ENCODE assay signal across 26 mouse cellular contexts in the genomic region with DNA sequence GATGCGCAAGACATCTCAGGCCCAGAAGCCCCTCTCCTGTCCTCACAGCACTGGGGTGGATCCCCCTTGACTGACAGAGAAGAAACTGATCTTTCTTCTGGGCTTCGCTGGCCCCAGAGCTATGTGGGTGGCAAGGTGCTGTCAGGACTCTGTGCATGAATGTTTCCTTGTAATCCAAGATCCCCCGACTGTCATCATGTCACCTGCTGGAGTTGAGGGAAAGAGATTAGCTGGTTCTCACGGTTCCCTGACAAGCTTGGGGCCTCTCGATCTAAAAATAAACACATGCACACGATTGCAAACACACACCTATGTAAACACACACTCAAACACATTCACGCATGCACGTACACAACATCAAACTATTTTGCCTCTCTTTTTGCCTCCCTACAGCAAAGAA. TPM values are rescaled to one million over a fixed set of nuclear protein-coding genes. Genes with fewer than 3 reads are reported as not detected.
DNase-seq lines count a peak whose midpoint lies in the region; ATAC-seq lines count a peak whose summit lies in the region.
"Had no signal": no experiment of that assay in that cellular context is flagged by ENCODE, and none has a peak within 500 bp of the region (broad histone marks: within the 10 kb centered on the region; RNA-seq: fewer than 3 reads in every experiment).

No protein-coding gene starts in this region.

- no peak overlapping the region for H3K9ac ChIP-seq in forebrain, embryonic 15.5 days (replicated peaks)
- H3K9ac ChIP-seq in heart, embryonic 13.5 days, result peak overlapping the region; percentile 17; the same call in 1 of the 2 replicates
- peak overlapping the region; percentile 49 for H3K9ac ChIP-seq in liver, embryonic 15.5 days
- H3K9ac ChIP-seq: intestine, embryonic 15.5 days; limb, embryonic 12.5 days; midbrain, embryonic 12.5 days; neural tube, embryonic 15.5 days had no signal

- intact Hi-C loops in heart, postnatal 36 days (cut with DNase I), result loop anchor here (10.0 kb wide), 1 partner anchor 376 kb away; no protein-coding TSS in a partner anchor

- no peak for ATAC-seq in forebrain, embryonic 15.5 days (replicated peaks)
- ATAC-seq in heart, embryonic 13.5 days (ENCODE audit: extremely low read depth, insufficient number of reproducible peaks, low FRiP score, low TSS enrichment), result no peak
- ATAC-seq in liver, embryonic 15.5 days (ENCODE audit: insufficient read depth), result 0 out of 2 replicates have a peak, but pooled peaks have one; percentile 7
- ATAC-seq: CD4-positive, CD25-positive, alpha-beta regulatory T cell, adult 4 months; forebrain, embryonic 14.5 days; hindbrain, embryonic 16.5 days; intestine, embryonic 15.5 days; Patski had no signal

- H3K4me3 ChIP-seq in forebrain, embryonic 10.5 days, result no peak overlapping the region
- H3K4me3 ChIP-seq in forebrain, embryonic 15.5 days, result no peak overlapping the region
- H3K4me3 ChIP-seq in heart, embryonic 13.5 days, result no peak overlapping the region
- no peak overlapping the region for H3K4me3 ChIP-seq in liver, embryonic 15.5 days (replicated peaks)
- H3K4me3 ChIP-seq: intestine, embryonic 15.5 days; layer of hippocampus, adult 2 months; limb, embryonic 12.5 days; midbrain, embryonic 12.5 days; neural tube, embryonic 15.5 days had no signal

- WGBS in forebrain, embryonic 10.5 days, result 83% methylated on average over 8 of the region's 8 CpGs
- 72% methylated on average over 8 of the region's 8 CpGs for WGBS in forebrain, embryonic 15.5 days
- 26% methylated on average over 8 of the region's 8 CpGs for WGBS in heart, embryonic 13.5 days
- WGBS in liver, embryonic 15.5 days (ENCODE audit: insufficient replicate concordance), result 42% methylated on average over 8 of the region's 8 CpGs

- no peaks in the 10 kb centered on the region for H3K9me3 ChIP-seq in forebrain, embryonic 10.5 days
- H3K9me3 ChIP-seq in forebrain, embryonic 15.5 days, result no peaks in the 10 kb centered on the region
- no peaks in the 10 kb centered on the region for H3K9me3 ChIP-seq in heart, embryonic 13.5 days
- H3K9me3 ChIP-seq in liver, embryonic 15.5 days (replicated peaks), result no peaks in the 10 kb centered on the region
- H3K9me3 ChIP-seq: intestine, embryonic 15.5 days; limb, embryonic 12.5 days; midbrain, embryonic 12.5 days; neural tube, embryonic 15.5 days had no signal

- H3K4me2 ChIP-seq in forebrain, embryonic 15.5 days (replicated peaks), result no peak overlapping the region
- 0 out of 2 replicates have a peak overlapping the region, but pooled peaks have one; percentile 0 for H3K4me2 ChIP-seq in heart, embryonic 13.5 days
- peak overlapping the region; percentile 63 for H3K4me2 ChIP-seq in liver, embryonic 15.5 days
- H3K4me2 ChIP-seq: intestine, embryonic 15.5 days; limb, embryonic 12.5 days; midbrain, embryonic 12.5 days; neural tube, embryonic 15.5 days had no signal

- no peaks in the 10 kb centered on the region for H3K27me3 ChIP-seq in forebrain, embryonic 10.5 days (ENCODE audit: poor library complexity, severe bottlenecking)
- no peaks in the 10 kb centered on the region for H3K27me3 ChIP-seq in forebrain, embryonic 15.5 days
- no peaks in the 10 kb centered on the region for H3K27me3 ChIP-seq in heart, embryonic 13.5 days (replicated peaks)
- H3K27me3 ChIP-seq in liver, embryonic 15.5 days, result no peaks in the 10 kb centered on the region
- H3K27me3 ChIP-seq: intestine, embryonic 15.5 days; limb, embryonic 12.5 days; midbrain, embryonic 12.5 days; neural tube, embryonic 15.5 days; Patski had no signal

- peaks cover 10% of the 10 kb centered on the region for H3K4me1 ChIP-seq in forebrain, embryonic 10.5 days
- peaks cover 12% of the 10 kb centered on the region for H3K4me1 ChIP-seq in forebrain, embryonic 15.5 days
- H3K4me1 ChIP-seq in heart, embryonic 13.5 days, result peaks cover 53% of the 10 kb centered on the region
- peaks cover 61% of the 10 kb centered on the region for H3K4me1 ChIP-seq in liver, embryonic 15.5 days (replicated peaks)

- H3K36me3 ChIP-seq in forebrain, embryonic 10.5 days (replicated peaks), result 0 out of 2 replicates have a peak, but pooled peaks cover 10% of the 10 kb centered on the region
- H3K36me3 ChIP-seq in forebrain, embryonic 15.5 days, result no peaks in the 10 kb centered on the region
- no peaks in the 10 kb centered on the region for H3K36me3 ChIP-seq in heart, embryonic 13.5 days
- H3K36me3 ChIP-seq in liver, embryonic 15.5 days (replicated peaks), result no peaks in the 10 kb centered on the region
- H3K36me3 ChIP-seq: intestine, embryonic 15.5 days; limb, embryonic 12.5 days; midbrain, embryonic 12.5 days; neural tube, embryonic 15.5 days had no signal

- H3K27ac ChIP-seq in forebrain, embryonic 10.5 days, result peak overlapping the region; percentile 44
- no peak overlapping the region for H3K27ac ChIP-seq in forebrain, embryonic 15.5 days (replicated peaks)
- H3K27ac ChIP-seq in heart, embryonic 13.5 days (replicated peaks), result no peak overlapping the region
- H3K27ac ChIP-seq in liver, embryonic 15.5 days (replicated peaks), result peak overlapping the region; percentile 93
- H3K27ac ChIP-seq: intestine, embryonic 15.5 days; layer of hippocampus, adult 2 months; limb, embryonic 12.5 days; midbrain, embryonic 12.5 days; neural tube, embryonic 15.5 days had no signal

- no peak for DNase-seq in forebrain, embryonic 10.5 days (ENCODE audit: extremely low spot score, low spot score)
- no peak for DNase-seq in heart, postnatal 36 days
- peak; percentile 56 for DNase-seq in c-Kit-positive CD71-positive TER-119-positive erythroid progenitor cells, embryonic 14.5 days (ENCODE audit: low spot score)
- no peak for DNase-seq in thymus, postnatal 25 days
- DNase-seq in Muller cell, postnatal 12 days (ENCODE audit: inconsistent ontology term), result no peak
- DNase-seq: adrenal gland, postnatal 36 days; cerebellum, adult 11-12 months; cerebellum, postnatal 10 days; gastrocnemius, postnatal 10 days; kidney, adult 8-10 months; kidney, postnatal 25 days; layer of hippocampus, postnatal 36 days; lung, adult 2 months; lung, postnatal 14 days had no signal

RNA-seq across cellular contexts. Expression of gene St3gal3, which starts 54.2 kb away (rescaled TPM):
- polyA plus RNA-seq in forebrain, embryonic 10.5 days (2016; fragmentation: Nextera tagmentation; extraction: Ambion mirVana), result 5.8 and 5.9 TPM in 2 replicates
- 11.3 and 12.3 TPM in 2 replicates for polyA plus RNA-seq in forebrain, embryonic 15.5 days (2015; fragmentation: Nextera tagmentation; extraction: Ambion mirVana)
- 7.0 and 8.0 TPM in 2 replicates for polyA plus RNA-seq in heart, embryonic 13.5 days (2015; fragmentation: Nextera tagmentation; extraction: Ambion mirVana)
- 10 to 100 TPM; 60.3 to 66.4 TPM for total RNA-seq in heart, postnatal 36 days (2021)
- 2.0 and 2.2 TPM in 2 replicates for polyA plus RNA-seq in liver, embryonic 15.5 days (2015; fragmentation: Nextera tagmentation; extraction: Ambion mirVana)

Comparison
In these comparisons a context has a peak if more than half of its experiments do, and no peak if none do; other contexts are left out.
1. H3K27ac ChIP-seq: peak in forebrain, embryonic 10.5 days (single experiment) and liver, embryonic 15.5 days (single experiment); none in forebrain, embryonic 15.5 days (single experiment) and heart, embryonic 13.5 days (single experiment).